Mouse (Mus musculus) embryonic facial prominence, embryonic 14.5 days (tissue): ENCODE measurements around the gene Coro1a. TPM values are rescaled to one million over a fixed set of nuclear protein-coding genes. Genes with fewer than 3 reads are reported as not detected.
"Not testable (repeated sequence)": the region's sequence is repeated elsewhere in the genome, so short reads cannot be mapped to it uniquely, and the experiment has no call there.

Source experiments
- ATAC-seq: fragments of 200-750 bp; cut with Nextera tagmentation; 2 replicates; pipeline ENCODE4 v1.8.0; 2017; ENCODE audit warnings: low read depth, moderate number of reproducible peaks, moderate TSS enrichment
- DNase-seq: peaks from one replicate; pipeline ENCODE4 v3.0.0-alpha.2; 2015; ENCODE audit warnings: low spot score
- H3K27ac ChIP-seq: fragments of 300-500 bp; sonication (generic); replicated peaks from 2 replicates; pipeline ENCODE4 v1.5.1; 2014; ENCODE audit warnings: low read depth, mild to moderate bottlenecking, low read length, moderate library complexity
- H3K27me3 ChIP-seq: fragments of 300-500 bp; sonication (generic); replicated peaks from 2 replicates; pipeline ENCODE4 v1.6.1; 2014; ENCODE audit warnings: low read length; ENCODE audit not compliant: control insufficient read depth, insufficient read depth
- H3K36me3 ChIP-seq: fragments of 300-500 bp; sonication (generic); 2 replicates; pipeline ENCODE4 v1.6.1; 2014; ENCODE audit warnings: low read length, mixed read lengths; ENCODE audit not compliant: control insufficient read depth, insufficient read depth
- H3K4me1 ChIP-seq: fragments of 300-500 bp; sonication (generic); 2 replicates; pipeline ENCODE4 v1.6.1; 2014; ENCODE audit warnings: antibody characterized with exemption, low read length; ENCODE audit not compliant: control insufficient read depth, insufficient read depth
- H3K4me2 ChIP-seq: fragments of 300-500 bp; sonication (generic); 2 replicates; pipeline ENCODE4 v1.6.1; 2014; ENCODE audit warnings: low read depth, mild to moderate bottlenecking, low read length, moderate library complexity, mixed read lengths
- H3K4me3 ChIP-seq: fragments of 300-500 bp; sonication (generic); 2 replicates; pipeline ENCODE4 v1.5.1; 2014; ENCODE audit warnings: low read depth, mild to moderate bottlenecking, low read length
- H3K9ac ChIP-seq: fragments of 300-500 bp; sonication (generic); 2 replicates; pipeline ENCODE4 v1.6.1; 2014; ENCODE audit warnings: low read depth, mild to moderate bottlenecking, low read length, moderate library complexity, mixed read lengths
- H3K9me3 ChIP-seq: fragments of 300-500 bp; sonication (generic); 2 replicates; pipeline ENCODE4 v1.6.1; 2016; ENCODE audit warnings: low read length; ENCODE audit not compliant: control insufficient read depth
- WGBS: fragments of 180-500 bp; shearing (Covaris S2); extraction: QIAGEN DNeasy Blood & Tissue Kit; methylation state at CpG from one replicate; pipeline ENCODE4 v1.1.7; 2014; 5-methylcytosine and 5-hydroxymethylcytosine counted together
- polyA plus RNA-seq: library from polyadenylated mRNA; unstranded; fragments of >200 nt; fragmentation: Nextera tagmentation; extraction: Ambion mirVana; gene quantifications from 2 replicates; pipeline ENCODE4 v1.2.1, GENCODE M21; 2014

The Coro1a gene
- polyA plus RNA-seq, 1 experiment from 2014 or later = 45.2 TPM

DNA sequence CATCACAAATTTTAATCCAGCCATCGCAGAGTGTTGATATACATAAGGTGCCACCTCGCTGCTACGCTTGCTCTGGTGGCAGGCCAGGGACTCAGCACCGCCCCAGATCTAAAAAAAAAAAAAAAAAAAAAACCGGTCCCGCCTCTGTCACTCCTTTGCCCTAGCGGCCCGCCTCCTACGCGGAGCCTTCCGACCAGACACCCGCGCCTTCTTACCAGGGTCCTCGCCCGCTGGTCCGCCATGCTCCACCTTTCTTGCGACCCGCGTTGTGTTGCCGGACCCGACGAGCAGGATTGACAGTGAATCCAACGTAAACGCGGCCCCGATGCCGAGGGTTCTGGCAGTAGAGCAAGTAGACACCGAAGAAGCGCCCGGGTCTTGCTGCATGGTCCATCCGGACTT is 12.4 kb downstream of the Coro1a start, which contains the start of gene Bola2:
Gene Bola2, plus strand, starts transcription at position 192 of the 402 bp plus-strand sequence.
- Histone ChIP-seq H3K4me3 (peak within 1 kb of the TSS; percentile 89), H3K9ac (peak within 1 kb of the TSS; percentile 94), H3K4me1 (0 out of 2 replicates have a peak, but pooled peaks cover 5% of the 10 kb centered on the region), H3K27me3 (no peaks in the 10 kb centered on the region), H3K36me3 (peaks cover 15% of the 10 kb centered on the region), H3K4me2 (peak within 1 kb of the TSS; percentile 79), H3K9me3 (no peaks in the 10 kb centered on the region), H3K27ac (peak within 1 kb of the TSS; percentile 97)
- peak; percentile 81 for DNase-seq
- ATAC-seq = peak; percentile 50
- 0% methylated on average over 31 of the region's 31 CpGs for WGBS

DNA sequence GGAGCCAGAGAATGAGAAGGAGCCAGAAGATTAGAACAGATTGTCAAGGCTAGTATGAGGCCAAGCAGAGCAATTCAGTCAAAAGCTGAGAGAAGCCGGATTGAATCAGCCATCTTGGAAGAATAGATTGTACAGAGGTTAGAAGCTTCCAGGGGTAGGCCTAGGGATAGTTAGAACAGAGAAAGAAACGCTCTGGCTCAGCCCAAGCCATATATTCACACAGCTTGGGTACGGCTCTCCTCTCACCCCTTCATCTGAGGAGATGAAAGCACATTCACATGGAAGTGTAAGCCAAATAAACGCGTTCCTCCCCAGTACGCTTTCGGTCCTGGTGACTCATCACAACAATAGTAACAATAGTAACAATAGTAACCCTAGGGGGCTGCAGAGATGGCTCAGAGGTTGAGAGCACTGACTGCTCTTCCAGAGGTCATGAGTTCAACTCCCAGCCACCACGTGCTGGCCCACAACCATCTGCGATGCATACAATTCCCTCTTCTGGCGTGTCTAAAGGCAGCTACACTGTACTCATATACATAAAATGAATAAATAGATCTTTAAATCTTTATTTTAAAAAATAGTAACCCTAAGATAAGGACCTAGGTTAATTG is 13.0 kb downstream of the Coro1a start:
- Histone ChIP-seq H3K27ac (no peak overlapping the region), H3K4me2 (peak overlapping the region; percentile 79), H3K4me3 (peak overlapping the region; percentile 89), H3K27me3 (no peaks in the 10 kb centered on the region), H3K4me1 (0 out of 2 replicates have a peak, but pooled peaks cover 5% of the 10 kb centered on the region), H3K36me3 (peaks cover 15% of the 10 kb centered on the region), H3K9me3 (no peaks in the 10 kb centered on the region), H3K9ac (peak overlapping the region; percentile 94; the same call in 1 of the 2 replicates)
- ATAC-seq = no peak
- WGBS = 49% methylated on average over 10 of the region's 10 CpGs
- no peak for DNase-seq

DNA sequence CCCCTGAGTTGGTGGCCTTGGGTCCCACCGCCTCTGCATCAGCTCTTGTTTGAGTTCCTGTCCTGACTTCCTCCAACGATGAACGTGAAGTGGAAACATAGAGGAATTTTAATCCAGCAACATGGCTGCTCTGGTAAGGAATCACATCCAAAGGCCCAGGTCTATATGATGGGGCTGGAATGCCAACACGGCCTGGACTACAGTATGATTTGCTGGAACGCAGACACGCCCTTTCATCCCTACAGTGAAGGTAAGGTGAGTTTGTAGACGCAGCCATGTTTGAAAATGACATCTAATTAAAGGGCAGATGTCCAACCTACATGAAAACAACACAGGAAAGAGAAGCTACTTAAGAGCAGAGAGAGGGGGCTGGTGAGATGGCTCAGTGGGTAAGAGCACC is 13.8 kb downstream of the Coro1a start:
- Histone ChIP-seq H3K4me1 (0 out of 2 replicates have a peak, but pooled peaks cover 5% of the 10 kb centered on the region), H3K27me3 (no peaks in the 10 kb centered on the region), H3K9ac (no peak overlapping the region), H3K36me3 (peaks cover 15% of the 10 kb centered on the region), H3K4me2 (no peak overlapping the region), H3K27ac (no peak overlapping the region), H3K9me3 (no peaks in the 10 kb centered on the region), H3K4me3 (no peak overlapping the region)
- DNase-seq (no peak), ATAC-seq (no peak)
- 80% methylated on average over 7 of the region's 7 CpGs for WGBS

DNA sequence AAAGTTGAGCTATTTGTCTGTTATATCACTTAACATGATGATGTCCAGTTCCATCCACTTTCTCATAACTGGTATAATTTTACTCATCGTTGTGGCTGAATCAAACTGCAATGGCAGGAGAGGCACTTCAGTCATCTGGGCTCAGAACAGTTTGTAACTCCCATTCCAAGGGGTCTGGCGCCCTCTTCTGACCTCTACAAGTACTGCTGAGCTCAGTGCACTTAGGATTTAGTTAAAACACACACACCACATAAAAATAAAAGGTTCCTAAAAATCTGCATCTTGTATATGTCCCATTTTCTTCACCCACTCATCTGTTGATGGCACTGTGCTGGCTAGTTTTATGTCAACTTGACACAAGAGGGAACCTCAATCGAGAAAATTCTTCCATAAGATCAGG is 14.3 kb downstream of the Coro1a start:
- no peaks in the 10 kb centered on the region for H3K27me3 ChIP-seq
- ATAC-seq (no peak), DNase-seq (peak; percentile 87)
- 37% methylated on average over 3 of the region's 3 CpGs for WGBS
- no peak overlapping the region for H3K4me2 ChIP-seq
- H3K36me3 ChIP-seq = peaks cover 15% of the 10 kb centered on the region
- H3K9ac ChIP-seq = no peak overlapping the region
- H3K4me3 ChIP-seq = no peak overlapping the region
- 0 out of 2 replicates have a peak, but pooled peaks cover 5% of the 10 kb centered on the region for H3K4me1 ChIP-seq
- H3K27ac ChIP-seq = no peak overlapping the region
- no peaks in the 10 kb centered on the region for H3K9me3 ChIP-seq

DNA sequence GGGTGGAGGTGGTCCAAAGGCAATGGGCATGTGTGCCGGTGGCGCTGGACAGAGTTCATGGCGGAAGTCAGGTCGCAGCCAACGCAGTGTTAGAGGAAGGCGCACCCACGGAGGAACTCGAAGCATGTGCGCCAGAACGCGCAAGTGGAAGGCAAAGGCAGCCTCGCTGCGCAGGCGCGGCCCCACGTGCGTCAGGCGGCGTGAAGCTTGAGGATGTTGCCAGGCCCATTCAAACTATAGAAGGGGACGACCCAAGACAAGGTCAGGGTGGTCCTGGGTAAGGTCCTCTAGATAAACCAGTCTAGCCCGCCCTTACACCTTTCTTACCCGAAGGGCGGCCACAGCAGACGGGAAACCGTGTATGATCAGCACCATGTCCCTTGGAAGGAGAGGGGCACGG is 15.2 kb downstream of the Coro1a start:
- peaks cover 15% of the 10 kb centered on the region for H3K36me3 ChIP-seq
- ATAC-seq (no peak), DNase-seq (no peak)
- 95% methylated on average over 26 of the region's 26 CpGs for WGBS
- H3K27me3 ChIP-seq = no peaks in the 10 kb centered on the region
- H3K9ac ChIP-seq = no peak overlapping the region
- no peak overlapping the region for H3K27ac ChIP-seq
- no peaks in the 10 kb centered on the region for H3K9me3 ChIP-seq
- 0 out of 2 replicates have a peak, but pooled peaks cover 5% of the 10 kb centered on the region for H3K4me1 ChIP-seq
- H3K4me2 ChIP-seq = no peak overlapping the region
- H3K4me3 ChIP-seq = no peak overlapping the region

DNA sequence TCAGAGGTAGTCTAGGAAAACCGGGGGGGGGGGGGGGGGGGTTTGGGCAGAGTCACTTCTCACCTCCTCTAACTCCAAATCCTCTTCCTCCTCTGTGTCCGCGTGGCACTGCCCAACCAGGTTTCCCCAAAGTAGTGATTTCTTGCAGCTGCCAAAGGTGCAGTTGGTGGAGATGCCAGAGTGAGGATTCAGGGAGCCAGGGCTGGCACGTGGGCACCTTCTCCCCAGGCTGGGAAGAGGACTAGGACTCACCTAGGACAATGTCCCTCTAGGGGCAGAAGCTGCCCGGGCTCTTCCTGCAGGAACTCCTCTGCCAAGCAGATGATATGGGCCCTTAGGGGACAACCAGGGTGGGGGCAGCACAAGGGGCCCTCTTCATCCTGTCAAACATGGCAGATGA is 15.9 kb downstream of the Coro1a start:
- H3K36me3 ChIP-seq = peaks cover 15% of the 10 kb centered on the region
- no peak overlapping the region for H3K27ac ChIP-seq
- H3K4me3 ChIP-seq = no peak overlapping the region
- H3K27me3 ChIP-seq = no peaks in the 10 kb centered on the region
- H3K9me3 ChIP-seq = no peaks in the 10 kb centered on the region
- 0 out of 2 replicates have a peak, but pooled peaks cover 3% of the 10 kb centered on the region for H3K4me1 ChIP-seq
- no peak overlapping the region for H3K9ac ChIP-seq
- WGBS = 79% methylated on average over 5 of the region's 5 CpGs
- ATAC-seq = no peak
- no peak for DNase-seq
- no peak overlapping the region for H3K4me2 ChIP-seq

DNA sequence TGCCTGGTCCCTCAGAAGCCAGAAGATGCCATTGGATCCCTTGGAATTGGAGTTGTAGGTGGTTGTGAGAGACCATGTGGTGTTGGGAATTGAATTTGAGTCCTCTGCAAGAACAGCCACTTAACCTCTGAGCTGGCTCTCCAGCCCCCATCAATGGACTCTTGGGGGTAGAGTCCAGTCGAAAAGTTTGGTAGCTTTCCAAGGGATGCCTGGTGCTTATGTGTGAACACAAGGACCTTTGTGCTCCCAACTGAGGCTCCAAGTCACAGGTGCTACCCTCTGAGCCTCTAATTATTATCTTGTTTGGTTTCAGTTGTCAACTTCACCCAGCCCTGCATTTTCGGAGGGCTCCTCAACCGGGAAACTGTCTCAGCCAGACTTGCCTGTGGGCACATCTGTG is 16.9 kb downstream of the Coro1a start:
- ATAC-seq = no peak
- Histone ChIP-seq H3K27me3 (no peaks in the 10 kb centered on the region), H3K9ac (no peak overlapping the region), H3K36me3 (peaks cover 15% of the 10 kb centered on the region), H3K27ac (no peak overlapping the region), H3K9me3 (no peaks in the 10 kb centered on the region), H3K4me2 (no peak overlapping the region), H3K4me3 (no peak overlapping the region), H3K4me1 (no peaks in the 10 kb centered on the region)
- 77% methylated on average over 3 of the region's 3 CpGs for WGBS
- DNase-seq = no peak

DNA sequence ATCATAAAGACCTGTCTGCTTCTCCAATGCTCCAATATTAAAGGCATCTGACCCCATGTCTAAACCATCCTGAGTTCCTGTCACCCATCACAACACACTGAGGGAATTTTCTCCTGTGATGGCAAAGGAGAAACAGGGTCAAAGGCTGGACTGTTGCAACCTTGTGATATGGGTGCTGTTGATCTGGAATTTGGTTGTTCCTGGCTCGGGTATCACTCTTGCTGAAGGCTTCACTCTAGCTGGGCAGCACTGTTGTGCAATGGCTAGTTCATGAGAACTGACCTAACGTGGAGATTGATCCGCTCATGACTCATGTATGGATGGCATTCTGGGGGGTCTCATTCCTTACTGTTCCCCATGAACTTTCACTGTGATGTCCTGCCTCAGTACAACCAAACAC is 18.6 kb downstream of the Coro1a start:
- H3K36me3 ChIP-seq = peaks cover 15% of the 10 kb centered on the region
- H3K9me3 ChIP-seq = no peaks in the 10 kb centered on the region
- no peaks in the 10 kb centered on the region for H3K4me1 ChIP-seq
- no peak overlapping the region for H3K4me3 ChIP-seq
- 68% methylated on average over 3 of the region's 3 CpGs for WGBS
- ATAC-seq (no peak), DNase-seq (no peak)
- no peak overlapping the region for H3K4me2 ChIP-seq
- no peak overlapping the region for H3K9ac ChIP-seq
- no peaks in the 10 kb centered on the region for H3K27me3 ChIP-seq
- H3K27ac ChIP-seq = no peak overlapping the region

DNA sequence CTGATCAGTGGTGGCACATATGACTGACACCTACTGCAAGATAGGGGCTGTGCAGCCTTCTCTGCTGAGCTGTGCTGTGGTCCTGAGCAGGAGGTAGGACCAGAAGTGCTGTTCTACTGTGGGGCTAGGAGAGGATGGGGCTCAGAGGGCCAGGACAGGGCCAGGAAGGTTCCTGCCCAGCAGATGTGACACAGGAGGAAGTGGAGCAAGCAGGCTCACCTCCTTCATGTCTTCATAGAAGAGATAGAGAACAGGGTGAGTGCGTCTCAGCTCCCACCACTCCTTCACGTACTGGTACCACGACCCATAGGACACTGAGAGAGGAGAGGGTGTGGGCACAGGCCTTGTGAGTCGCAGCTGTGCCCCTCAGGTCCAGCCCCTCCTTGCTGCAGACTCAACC is 19.4 kb downstream of the Coro1a start:
- WGBS = 64% methylated on average over 4 of the region's 4 CpGs
- not testable (repeated sequence) for H3K27ac ChIP-seq, H3K4me1 ChIP-seq, ATAC-seq, H3K4me3 ChIP-seq, H3K27me3 ChIP-seq, H3K9me3 ChIP-seq, H3K9ac ChIP-seq, DNase-seq, H3K4me2 ChIP-seq
- peaks cover 15% of the 10 kb centered on the region for H3K36me3 ChIP-seq
